Mouse (Mus musculus): ENCODE measurements around the gene Gsap. TPM values are rescaled to one million over a fixed set of nuclear protein-coding genes. Genes with fewer than 3 reads are reported as not detected.
"Not testable (repeated sequence)": the region's sequence is repeated elsewhere in the genome, so short reads cannot be mapped to it uniquely, and the experiment has no call there.

The Gsap gene
- polyA plus RNA-seq, 1 experiment from 2014 or later: 1.9 TPM

DNA sequence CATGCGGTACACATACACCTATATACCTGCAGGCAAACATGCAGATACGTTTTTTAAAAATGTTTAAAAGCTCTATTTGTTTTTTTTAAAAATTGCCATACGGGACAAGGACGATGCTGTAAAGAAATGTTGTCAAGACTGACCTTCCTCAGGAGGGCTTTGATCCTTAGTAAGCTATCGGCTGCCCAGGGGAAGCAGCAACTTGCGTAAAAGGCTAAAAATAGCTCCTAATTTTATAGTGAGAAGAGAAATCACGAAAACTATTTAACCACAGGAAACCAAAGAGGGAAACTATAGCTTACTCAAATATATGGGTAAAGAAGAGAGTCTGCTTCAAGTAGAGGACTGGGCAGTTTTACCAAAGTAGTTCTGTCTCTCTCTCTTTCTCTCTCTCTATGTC lies 74.7 kb downstream of the Gsap start:
- 44% methylated on average over 7 of the region's 7 CpGs for WGBS (ENCODE audit: insufficient replicate concordance)
- H3K9me3 ChIP-seq (replicated peaks): no peaks in the 10 kb centered on the region
- no peaks in the 10 kb centered on the region for H3K4me1 ChIP-seq (replicated peaks)
- H3K27ac ChIP-seq (replicated peaks): no peak overlapping the region
- no peak overlapping the region for H3K9ac ChIP-seq
- H3K4me2 ChIP-seq: no peak overlapping the region
- H3K4me3 ChIP-seq (replicated peaks): no peak overlapping the region
- ATAC-seq (ENCODE audit: insufficient read depth): no peak
- 0 out of 2 replicates have a peak, but pooled peaks cover 3% of the 10 kb centered on the region for H3K27me3 ChIP-seq
- H3K36me3 ChIP-seq (replicated peaks): no peaks in the 10 kb centered on the region

DNA sequence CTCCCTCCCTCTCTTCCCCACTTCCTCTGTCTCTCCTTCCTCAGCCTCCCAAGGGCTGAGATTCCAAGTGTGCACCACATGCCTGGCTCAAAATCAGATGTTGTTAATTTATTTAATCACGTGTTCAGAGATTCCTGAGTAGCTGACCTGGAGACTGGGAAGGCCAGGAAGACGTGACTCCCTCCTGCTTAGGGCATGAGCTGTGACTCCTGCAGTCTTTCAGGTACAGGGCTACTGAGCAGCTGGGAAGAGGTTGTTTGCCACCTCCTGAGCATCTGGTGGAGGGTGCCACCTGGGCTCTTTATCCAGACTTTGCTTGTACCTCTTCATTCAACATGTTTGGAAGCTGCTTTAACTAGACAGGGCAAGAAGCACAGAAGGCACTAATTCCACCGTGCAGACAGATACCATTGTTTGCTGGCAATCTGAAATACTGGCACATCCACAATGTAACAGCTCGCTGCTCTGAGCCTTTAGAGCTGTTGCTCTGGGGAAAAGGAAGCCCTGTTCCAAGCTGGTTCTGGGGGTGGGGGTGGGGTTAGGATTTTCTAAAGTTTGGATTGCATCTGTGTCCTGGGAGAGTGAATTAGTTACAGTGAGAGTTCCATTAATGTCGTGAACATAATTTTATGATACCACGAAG lies 75.3 kb downstream of the Gsap start:
- WGBS (ENCODE audit: insufficient replicate concordance): 53% methylated on average over 6 of the region's 6 CpGs
- H3K9me3 ChIP-seq (replicated peaks): no peaks in the 10 kb centered on the region

DNA sequence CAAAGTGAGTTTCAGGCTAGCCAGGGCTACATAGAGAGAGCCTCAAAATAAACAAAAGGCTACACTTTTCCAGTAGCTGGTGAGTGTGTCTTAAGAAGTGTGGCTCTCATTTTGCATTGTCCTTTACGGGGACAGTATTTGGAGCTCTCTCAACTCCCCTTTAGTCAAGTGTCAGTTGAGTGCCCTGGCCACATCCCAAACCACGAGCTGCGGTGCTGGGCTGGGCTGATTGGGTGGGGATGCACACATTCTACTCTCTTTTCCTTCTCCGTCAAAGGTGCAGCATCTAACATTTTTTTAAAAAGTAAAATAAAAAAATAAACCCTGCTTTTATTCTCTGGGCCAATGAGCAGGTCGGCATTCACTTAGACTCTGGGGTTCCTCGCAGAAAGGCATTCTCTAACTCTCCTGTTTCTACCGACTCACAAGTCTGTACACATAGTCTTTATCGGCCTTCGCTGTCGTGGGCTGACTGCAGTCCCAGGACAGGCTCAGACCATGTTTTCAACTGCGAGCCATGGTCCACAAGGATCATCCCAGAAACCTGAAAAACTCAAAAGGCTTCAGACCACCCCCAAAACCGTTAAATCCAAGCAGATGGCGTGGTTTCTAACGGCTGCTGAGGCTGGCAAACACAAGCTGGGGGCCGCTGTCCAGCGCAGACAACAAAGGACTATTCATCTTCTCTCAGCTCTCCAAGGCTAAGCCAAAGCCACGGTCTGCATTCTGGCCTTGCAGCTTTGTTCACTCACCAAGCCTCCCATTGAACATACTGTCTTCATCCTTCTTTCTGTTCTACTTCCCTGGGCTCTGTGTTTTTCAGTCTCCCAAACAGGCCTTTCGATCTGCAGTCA lies 77.4 kb downstream of the Gsap start:
- Histone ChIP-seq H3K4me1 (replicated peaks) (no peaks in the 10 kb centered on the region), H3K9me3 (replicated peaks) (no peaks in the 10 kb centered on the region), H3K27me3 (0 out of 2 replicates have a peak, but pooled peaks cover 3% of the 10 kb centered on the region), H3K27ac (replicated peaks) (no peak overlapping the region), H3K4me2 (no peak overlapping the region), H3K9ac (no peak overlapping the region), H3K4me3 (replicated peaks) (no peak overlapping the region), H3K36me3 (replicated peaks) (no peaks in the 10 kb centered on the region)
- ATAC-seq (ENCODE audit: insufficient read depth): no peak
- WGBS (ENCODE audit: insufficient replicate concordance): 39% methylated on average over 18 of the region's 18 CpGs

More for the DNA sequence above, 75.3 kb downstream of the Gsap start:
- Histone ChIP-seq H3K9ac (no peak overlapping the region), H3K36me3 (replicated peaks) (no peaks in the 10 kb centered on the region), H3K4me3 (replicated peaks) (no peak overlapping the region), H3K27me3 (0 out of 2 replicates have a peak, but pooled peaks cover 3% of the 10 kb centered on the region), H3K27ac (replicated peaks) (no peak overlapping the region), H3K4me2 (no peak overlapping the region), H3K4me1 (replicated peaks) (no peaks in the 10 kb centered on the region)
- ATAC-seq (ENCODE audit: insufficient read depth): no peak

DNA sequence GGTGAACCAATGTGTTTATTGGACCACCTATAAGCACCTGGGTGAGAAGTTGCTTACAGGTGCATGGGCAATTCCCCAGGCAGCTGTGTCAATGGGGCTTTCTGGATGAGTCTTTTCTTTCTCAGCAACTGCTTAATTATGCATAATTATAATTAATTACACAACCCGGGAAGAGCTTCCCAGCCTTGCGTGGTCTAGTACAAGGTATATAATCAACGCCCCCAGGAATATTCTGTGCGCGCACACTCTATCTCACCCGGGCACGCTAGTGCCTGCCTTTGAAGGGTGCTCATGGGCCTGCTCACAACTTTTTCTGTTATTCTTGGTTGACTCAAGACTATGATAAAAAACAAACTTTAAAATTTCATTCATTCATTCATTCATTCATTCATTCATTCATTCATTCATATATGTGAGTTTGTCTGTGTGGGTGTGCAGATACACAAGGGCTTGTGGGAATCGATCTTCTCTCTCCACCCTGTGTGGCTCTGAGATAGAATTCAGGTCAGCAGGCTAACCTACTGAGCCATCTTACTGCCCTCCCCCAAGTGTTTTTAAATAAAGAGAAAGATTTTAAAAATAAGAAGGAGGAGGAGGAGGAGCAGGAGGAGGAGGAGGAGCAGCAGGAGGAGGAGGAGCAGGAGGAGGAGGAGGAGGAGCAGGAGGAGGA lies 78.4 kb downstream of the Gsap start:
- H3K9ac ChIP-seq: no peak overlapping the region
- no peak for ATAC-seq (ENCODE audit: insufficient read depth)
- 0 out of 2 replicates have a peak, but pooled peaks cover 3% of the 10 kb centered on the region for H3K27me3 ChIP-seq
- no peaks in the 10 kb centered on the region for H3K36me3 ChIP-seq (replicated peaks)
- no peaks in the 10 kb centered on the region for H3K9me3 ChIP-seq (replicated peaks)
- no peak overlapping the region for H3K4me2 ChIP-seq
- WGBS (ENCODE audit: insufficient replicate concordance): 81% methylated on average over 8 of the region's 8 CpGs
- H3K4me3 ChIP-seq (replicated peaks): no peak overlapping the region
- H3K4me1 ChIP-seq (replicated peaks): no peaks in the 10 kb centered on the region
- H3K27ac ChIP-seq (replicated peaks): no peak overlapping the region

DNA sequence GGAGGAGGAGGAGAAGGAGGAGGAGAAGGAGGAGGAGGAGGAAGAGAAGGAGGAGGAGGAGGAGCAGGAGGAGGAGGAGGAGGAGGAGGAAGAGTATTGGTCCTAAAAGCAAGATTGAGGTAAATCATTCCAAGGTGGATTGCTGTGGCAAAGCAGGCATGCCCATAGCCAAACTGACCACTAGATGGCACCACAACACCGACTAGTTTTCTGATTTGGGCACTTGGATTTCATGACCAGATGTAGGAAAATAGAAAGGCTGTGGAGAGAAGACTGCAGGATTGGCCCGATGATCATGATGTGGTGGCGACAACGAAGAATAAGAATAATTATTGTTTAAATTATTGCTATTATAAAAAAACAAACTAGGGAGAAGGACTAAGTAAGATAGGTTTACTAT lies 79.0 kb downstream of the Gsap start:
- Histone ChIP-seq H3K4me2 (no peak overlapping the region), H3K4me3 (replicated peaks) (no peak overlapping the region), H3K36me3 (replicated peaks) (no peaks in the 10 kb centered on the region), H3K9me3 (replicated peaks) (no peaks in the 10 kb centered on the region), H3K4me1 (replicated peaks) (no peaks in the 10 kb centered on the region), H3K27ac (replicated peaks) (no peak overlapping the region), H3K9ac (no peak overlapping the region), H3K27me3 (0 out of 2 replicates have a peak, but pooled peaks cover 3% of the 10 kb centered on the region)
- ATAC-seq (ENCODE audit: insufficient read depth): no peak
- WGBS (ENCODE audit: insufficient replicate concordance): 18% methylated on average over 4 of the region's 4 CpGs

DNA sequence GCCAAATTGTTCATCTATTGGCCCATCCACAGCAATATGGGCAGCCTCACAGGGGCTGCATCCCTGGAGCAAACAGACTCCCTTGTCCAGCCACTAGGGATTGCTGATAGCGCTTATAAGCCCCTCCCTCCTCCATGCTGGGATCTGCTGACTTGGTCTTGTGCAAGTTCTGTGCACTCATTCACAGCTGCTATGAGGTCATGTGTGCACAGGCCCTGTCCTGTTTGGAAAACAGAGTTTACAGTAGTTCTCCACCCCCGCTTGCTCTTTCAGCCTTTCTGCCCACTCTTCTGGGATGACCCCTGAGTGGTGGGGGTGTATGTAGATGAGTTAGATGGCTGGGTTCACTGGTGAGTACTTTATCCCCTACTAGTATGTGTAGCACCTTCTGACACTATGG lies 81.0 kb downstream of the Gsap start:
- no peaks in the 10 kb centered on the region for H3K9me3 ChIP-seq (replicated peaks)
- 65% methylated on average over 2 of the region's 2 CpGs for WGBS (ENCODE audit: insufficient replicate concordance)
- no peak overlapping the region for H3K4me2 ChIP-seq
- H3K27ac ChIP-seq (replicated peaks): no peak overlapping the region
- peak; percentile 87 for ATAC-seq (ENCODE audit: insufficient read depth)
- no peaks in the 10 kb centered on the region for H3K36me3 ChIP-seq (replicated peaks)
- 0 out of 2 replicates have a peak, but pooled peaks cover 3% of the 10 kb centered on the region for H3K27me3 ChIP-seq
- H3K9ac ChIP-seq: no peak overlapping the region
- H3K4me3 ChIP-seq (replicated peaks): no peak overlapping the region
- H3K4me1 ChIP-seq (replicated peaks): peaks cover 5% of the 10 kb centered on the region; the same call in 1 of the 2 replicates

DNA sequence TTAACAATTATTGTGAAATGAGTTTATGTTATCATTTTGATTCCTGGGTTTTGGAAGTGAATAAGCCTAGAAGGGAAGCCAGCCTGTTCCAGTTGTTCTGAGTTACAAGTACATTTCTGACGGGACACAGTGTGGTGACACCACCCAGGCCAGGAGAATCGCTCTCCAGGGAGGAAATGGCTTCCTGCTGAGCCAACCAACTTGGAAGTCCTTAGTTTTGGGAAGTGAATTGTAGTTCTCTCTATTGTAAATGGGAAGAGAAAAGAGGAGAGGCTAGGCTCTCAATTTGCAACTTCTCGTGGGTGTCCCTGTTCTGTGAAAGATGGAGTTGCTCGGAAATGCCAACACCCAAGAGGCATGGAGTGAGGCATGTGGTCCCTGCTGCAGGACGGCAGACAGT lies 83.4 kb downstream of the Gsap start:
- Histone ChIP-seq H3K27ac (replicated peaks) (no peak overlapping the region), H3K4me2 (no peak overlapping the region), H3K27me3 (peaks cover 1% of the 10 kb centered on the region; the same call in 1 of the 2 replicates), H3K9ac (no peak overlapping the region), H3K36me3 (replicated peaks) (no peaks in the 10 kb centered on the region), H3K4me3 (replicated peaks) (no peak overlapping the region), H3K9me3 (replicated peaks) (no peaks in the 10 kb centered on the region), H3K4me1 (replicated peaks) (peaks cover 5% of the 10 kb centered on the region; the same call in 1 of the 2 replicates)
- no peak for ATAC-seq (ENCODE audit: insufficient read depth)
- 57% methylated on average over 5 of the region's 5 CpGs for WGBS (ENCODE audit: insufficient replicate concordance)

DNA sequence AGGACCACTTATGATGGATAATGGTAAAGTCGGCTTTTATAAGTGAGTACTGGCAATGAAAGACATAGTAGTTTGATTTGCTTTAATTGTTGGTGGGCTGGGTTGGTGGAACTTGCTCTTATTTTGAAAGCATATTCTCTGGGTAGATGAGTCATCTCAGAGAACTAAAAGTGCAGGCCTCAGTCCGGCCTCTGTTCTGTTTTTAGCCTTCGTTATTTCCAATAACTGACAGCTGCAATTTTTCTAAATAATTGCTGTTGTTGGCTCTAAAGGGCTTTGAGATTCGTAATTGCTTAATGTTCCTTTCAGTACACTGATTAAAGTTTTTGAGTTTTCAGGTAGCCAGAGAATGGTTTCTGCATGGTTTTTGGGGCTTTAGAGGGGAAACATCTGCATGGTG lies 84.7 kb downstream of the Gsap start:
- H3K9ac ChIP-seq: no peak overlapping the region
- no peaks in the 10 kb centered on the region for H3K36me3 ChIP-seq (replicated peaks)
- H3K4me3 ChIP-seq (replicated peaks): no peak overlapping the region
- H3K27ac ChIP-seq (replicated peaks): no peak overlapping the region
- 64% methylated on average over 4 of the region's 4 CpGs for WGBS (ENCODE audit: insufficient replicate concordance)
- no peak overlapping the region for H3K4me2 ChIP-seq
- H3K4me1 ChIP-seq (replicated peaks): peaks cover 5% of the 10 kb centered on the region; the same call in 1 of the 2 replicates
- ATAC-seq (ENCODE audit: insufficient read depth): no peak
- H3K9me3 ChIP-seq (replicated peaks): no peaks in the 10 kb centered on the region
- peaks cover 3% of the 10 kb centered on the region; the same call in 1 of the 2 replicates for H3K27me3 ChIP-seq

DNA sequence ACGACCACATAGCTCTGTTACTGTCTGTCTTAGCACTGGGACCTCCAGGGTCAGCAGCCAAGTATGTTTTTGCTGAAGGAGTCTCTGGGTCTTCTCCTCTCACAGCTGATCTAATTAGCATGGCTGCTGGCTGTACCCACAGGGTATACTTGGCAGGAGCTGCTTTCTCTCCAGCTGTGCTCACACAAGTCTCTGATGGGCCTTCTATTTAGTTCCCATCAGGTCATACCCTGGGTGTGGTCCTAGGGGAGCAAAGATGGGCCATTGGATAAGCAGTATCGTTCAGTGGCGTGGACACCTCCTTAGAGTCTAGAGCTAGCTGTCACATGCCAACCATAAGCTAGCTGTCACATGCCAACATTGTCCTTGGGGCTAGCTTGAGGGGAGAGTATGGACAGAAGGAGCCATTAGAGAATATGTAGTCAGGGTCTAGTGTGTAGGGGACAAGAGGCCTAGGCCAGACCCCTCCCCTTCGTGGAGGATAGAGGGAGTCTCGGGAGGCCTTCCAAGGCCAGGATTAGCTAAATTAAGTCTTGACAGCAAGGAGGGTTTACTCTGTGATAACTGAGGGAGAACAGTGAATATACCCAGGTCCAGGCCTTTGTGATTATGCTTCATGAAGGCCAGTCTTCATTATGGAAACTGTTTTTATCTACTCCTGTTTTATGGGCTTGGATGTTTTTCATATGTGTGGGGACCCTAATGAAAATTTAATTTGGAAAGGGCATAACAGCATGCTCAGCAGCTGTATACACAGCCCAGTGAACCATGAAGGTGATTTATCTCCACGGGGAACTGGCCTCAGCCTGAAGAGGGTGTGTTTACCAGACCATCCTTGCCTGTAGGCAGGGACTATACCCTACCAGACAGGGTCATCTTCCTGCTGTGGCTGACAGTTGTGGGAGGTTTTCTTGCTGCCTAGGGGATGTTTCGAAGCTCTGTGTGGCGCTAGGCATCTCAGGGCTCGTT lies 85.6 kb downstream of the Gsap start:
- no peak overlapping the region for H3K4me2 ChIP-seq
- H3K27ac ChIP-seq (replicated peaks): no peak overlapping the region
- WGBS (ENCODE audit: insufficient replicate concordance): 52% methylated on average over 9 of the region's 9 CpGs
- peaks cover 5% of the 10 kb centered on the region; the same call in 1 of the 2 replicates for H3K4me1 ChIP-seq (replicated peaks)
- H3K9me3 ChIP-seq (replicated peaks): no peaks in the 10 kb centered on the region
- peaks cover 3% of the 10 kb centered on the region; the same call in 1 of the 2 replicates for H3K27me3 ChIP-seq
- ATAC-seq (ENCODE audit: insufficient read depth): 0 out of 2 replicates have a peak, but pooled peaks have one; percentile 15
- H3K9ac ChIP-seq: no peak overlapping the region
- no peak overlapping the region for H3K4me3 ChIP-seq (replicated peaks)
- H3K36me3 ChIP-seq (replicated peaks): no peaks in the 10 kb centered on the region

DNA sequence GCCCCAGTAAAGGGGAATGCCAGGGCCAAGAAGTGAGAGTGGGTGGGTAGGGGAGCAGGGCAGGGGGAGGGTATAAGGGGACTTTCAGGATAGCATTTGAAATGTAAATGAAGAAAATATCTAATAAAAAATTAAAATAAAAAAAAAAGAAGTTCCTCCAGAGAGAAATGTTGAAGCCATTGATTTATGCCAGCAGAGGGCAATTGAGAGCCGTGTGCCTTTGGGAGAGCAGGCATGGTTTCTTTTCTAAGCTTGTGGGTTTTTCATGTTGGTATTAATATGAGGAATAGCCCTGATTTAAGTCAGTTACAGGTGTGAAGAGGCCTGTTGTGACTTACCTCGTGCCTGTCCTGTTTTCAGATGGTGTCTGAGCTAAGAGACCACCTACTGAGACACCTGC lies 91.6 kb downstream of the Gsap start:
- not testable (repeated sequence) for H3K4me3 ChIP-seq (replicated peaks); H3K36me3 ChIP-seq (replicated peaks); H3K27me3 ChIP-seq; H3K4me2 ChIP-seq; H3K4me1 ChIP-seq (replicated peaks); ATAC-seq (ENCODE audit: insufficient read depth); H3K9ac ChIP-seq; H3K27ac ChIP-seq (replicated peaks); H3K9me3 ChIP-seq (replicated peaks)
- 28% methylated on average over 2 of the region's 2 CpGs for WGBS (ENCODE audit: insufficient replicate concordance)
